Comparison of ENCODE assay signal across 9 mouse cellular contexts in the genomic region with DNA sequence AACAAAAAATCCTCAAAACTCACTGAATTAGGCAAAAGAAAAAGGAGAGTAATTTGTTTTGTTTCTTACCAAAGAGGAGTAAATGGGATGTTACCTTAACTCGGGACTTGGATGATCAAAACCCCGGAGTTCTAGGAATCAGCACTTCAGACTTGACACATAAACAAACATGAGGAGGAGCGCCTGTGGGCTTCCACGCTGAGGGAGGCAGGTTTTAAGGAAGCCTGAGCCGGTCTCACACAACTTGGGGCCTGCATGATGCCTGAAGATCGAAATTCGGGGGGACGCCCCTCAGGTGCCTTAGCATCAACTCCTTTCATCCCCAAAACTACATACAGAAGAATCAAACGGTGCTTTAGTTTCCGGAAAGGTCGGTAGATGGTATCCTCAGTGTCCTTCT.
A peak's percentile ranks its signal among the peaks of the same experiment; 100 is the strongest.
DNase-seq lines count a peak whose midpoint lies in the region; ATAC-seq lines count a peak whose summit lies in the region.
"Had no signal": no experiment of that assay in that cellular context is flagged by ENCODE, and none has a peak within 500 bp of the region (broad histone marks: within the 10 kb centered on the region; RNA-seq: fewer than 3 reads in every experiment).

No protein-coding gene starts in this region.

- H3K4me3 ChIP-seq in kidney, embryonic 14.5 days (ENCODE audit: low read length): peak overlapping the region; percentile 31
- H3K4me3 ChIP-seq in forebrain, embryonic 11.5 days (ENCODE audit: low read depth, low read length): peak overlapping the region; percentile 38
- H3K4me3 ChIP-seq in limb, embryonic 12.5 days (replicated peaks): peak overlapping the region; percentile 41; the same call in 1 of the 2 replicates
- peak overlapping the region; percentile 48 for H3K4me3 ChIP-seq in neural tube, embryonic 13.5 days

- no peak for ATAC-seq in kidney, embryonic 14.5 days (ENCODE audit: low FRiP score, low TSS enrichment)
- no peak for ATAC-seq in forebrain, embryonic 11.5 days (replicated peaks; ENCODE audit: low FRiP score)
- ATAC-seq in limb, embryonic 12.5 days (ENCODE audit: insufficient number of reproducible peaks, insufficient read depth, low FRiP score, low TSS enrichment, low read depth): no peak
- ATAC-seq in neural tube, embryonic 13.5 days (ENCODE audit: low read depth): no peak
- no peak for ATAC-seq in inflammation-experienced regulatory T-cells, adult 6 months

- H3K4me1 ChIP-seq in kidney, embryonic 14.5 days (ENCODE audit: control insufficient read depth, insufficient read depth, low read length): 0 out of 2 replicates have a peak, but pooled peaks cover 2% of the 10 kb centered on the region
- H3K4me1 ChIP-seq in forebrain, embryonic 11.5 days (replicated peaks; ENCODE audit: control insufficient read depth, insufficient read depth, low read length): peaks cover 2% of the 10 kb centered on the region; the same call in 1 of the 2 replicates
- peaks cover 26% of the 10 kb centered on the region for H3K4me1 ChIP-seq in limb, embryonic 12.5 days (replicated peaks)
- peaks cover 31% of the 10 kb centered on the region for H3K4me1 ChIP-seq in neural tube, embryonic 13.5 days (replicated peaks)

- peak overlapping the region; percentile 40 for H3K4me2 ChIP-seq in kidney, embryonic 14.5 days (replicated peaks; ENCODE audit: low read depth, low read length)
- peak overlapping the region; percentile 69 for H3K4me2 ChIP-seq in forebrain, embryonic 11.5 days (ENCODE audit: low read depth, low read length, severe bottlenecking)
- peak overlapping the region; percentile 65 for H3K4me2 ChIP-seq in limb, embryonic 12.5 days
- peak overlapping the region; percentile 69 for H3K4me2 ChIP-seq in neural tube, embryonic 13.5 days

- 16% methylated on average over 11 of the region's 11 CpGs for WGBS in kidney, embryonic 14.5 days
- 14% methylated on average over 11 of the region's 11 CpGs for WGBS in forebrain, embryonic 11.5 days
- WGBS in limb, embryonic 12.5 days: 20% methylated on average over 11 of the region's 11 CpGs
- 16% methylated on average over 11 of the region's 11 CpGs for WGBS in neural tube, embryonic 13.5 days

- H3K27ac ChIP-seq in kidney, embryonic 14.5 days (ENCODE audit: low read depth, low read length): peak overlapping the region; percentile 45; the same call in 1 of the 2 replicates
- H3K27ac ChIP-seq in forebrain, embryonic 11.5 days (ENCODE audit: low read depth, low read length): no peak overlapping the region
- no peak overlapping the region for H3K27ac ChIP-seq in limb, embryonic 12.5 days
- H3K27ac ChIP-seq in neural tube, embryonic 13.5 days (replicated peaks): peak overlapping the region; percentile 88

- no peaks in the 10 kb centered on the region for H3K9me3 ChIP-seq in kidney, embryonic 14.5 days (ENCODE audit: control insufficient read depth, low read length)
- H3K9me3 ChIP-seq in forebrain, embryonic 11.5 days (ENCODE audit: control insufficient read depth, low read length): no peaks in the 10 kb centered on the region
- no peaks in the 10 kb centered on the region for H3K9me3 ChIP-seq in limb, embryonic 12.5 days
- H3K9me3 ChIP-seq in neural tube, embryonic 13.5 days: no peaks in the 10 kb centered on the region

- no peaks in the 10 kb centered on the region for H3K36me3 ChIP-seq in kidney, embryonic 14.5 days (ENCODE audit: control insufficient read depth, insufficient read depth, low read length)
- H3K36me3 ChIP-seq in forebrain, embryonic 11.5 days (ENCODE audit: control insufficient read depth, insufficient read depth, low read length): no peaks in the 10 kb centered on the region
- no peaks in the 10 kb centered on the region for H3K36me3 ChIP-seq in limb, embryonic 12.5 days
- no peaks in the 10 kb centered on the region for H3K36me3 ChIP-seq in neural tube, embryonic 13.5 days

- no peaks in the 10 kb centered on the region for H3K27me3 ChIP-seq in kidney, embryonic 14.5 days (ENCODE audit: control insufficient read depth, insufficient read depth, low read length)
- no peaks in the 10 kb centered on the region for H3K27me3 ChIP-seq in forebrain, embryonic 11.5 days (ENCODE audit: control insufficient read depth, insufficient read depth, low read length)
- peaks cover 8% of the 10 kb centered on the region; the same call in 1 of the 2 replicates for H3K27me3 ChIP-seq in limb, embryonic 12.5 days
- peaks cover 4% of the 10 kb centered on the region; the same call in 1 of the 2 replicates for H3K27me3 ChIP-seq in neural tube, embryonic 13.5 days

- no peak for DNase-seq in kidney, postnatal 4 days
- DNase-seq in forebrain, embryonic 11.5 days (ENCODE audit: low spot score): no peak
- DNase-seq in frontal cortex, postnatal 14 days (ENCODE audit: low spot score in 2 of 2): no peak
- DNase-seq in gastrocnemius, adult 8-10 months (ENCODE audit: low spot score in 2 of 2): no peak
- DNase-seq: spleen, adult 18-20 months had no signal

- H3K9ac ChIP-seq in kidney, embryonic 14.5 days (ENCODE audit: low read depth, low read length): peak overlapping the region; percentile 52; the same call in 1 of the 2 replicates
- H3K9ac ChIP-seq in forebrain, embryonic 11.5 days (ENCODE audit: low read length): no peak overlapping the region
- no peak overlapping the region for H3K9ac ChIP-seq in limb, embryonic 12.5 days (replicated peaks)
- peak overlapping the region; percentile 77 for H3K9ac ChIP-seq in neural tube, embryonic 13.5 days

Comparison
In these comparisons a context has a peak if more than half of its experiments do, and no peak if none do; other contexts are left out.
1. H3K27ac ChIP-seq: peak in kidney, embryonic 14.5 days (single experiment) and neural tube, embryonic 13.5 days (single experiment); none in forebrain, embryonic 11.5 days (single experiment) and limb, embryonic 12.5 days (single experiment).
2. H3K9ac ChIP-seq: peak in kidney, embryonic 14.5 days (single experiment) and neural tube, embryonic 13.5 days (single experiment); none in forebrain, embryonic 11.5 days (single experiment) and limb, embryonic 12.5 days (single experiment).
3. Peak in every context shown above with its lines, with median percentiles within 50 percentile points of each other: H3K4me2 ChIP-seq and H3K4me3 ChIP-seq.